ENCODE assay signal across 13 mouse cellular contexts in genomic region chr7:139152927-139153326, GRCm38 (mm10). TPM values are rescaled to one million over a fixed set of nuclear protein-coding genes. Genes with fewer than 3 reads are reported as not detected.
DNase-seq lines count a peak whose midpoint lies in the region; ATAC-seq and TF ChIP-seq lines count a peak whose summit lies in the region.
"Had no signal": no experiment of that assay in that cellular context is flagged by ENCODE, and none has a peak within 500 bp of the region (broad histone marks: within the 10 kb centered on the region; RNA-seq: fewer than 3 reads in every experiment).

No protein-coding gene starts in this region.

- 71% methylated on average over 7 of the region's 7 CpGs for WGBS in kidney, postnatal 0 days
- 75% methylated on average over 7 of the region's 7 CpGs for WGBS in kidney, embryonic 14.5 days
- 87% methylated on average over 7 of the region's 7 CpGs for WGBS in hindbrain, embryonic 14.5 days

- no peak overlapping the region for H3K27ac ChIP-seq in kidney, postnatal 0 days
- no peak overlapping the region for H3K27ac ChIP-seq in kidney, embryonic 14.5 days (ENCODE audit: low read depth, low read length)
- H3K27ac ChIP-seq in hindbrain, embryonic 14.5 days: no peak overlapping the region
- H3K27ac ChIP-seq: heart, embryonic 15.5 days; limb, embryonic 13.5 days; lung, embryonic 15.5 days had no signal

- no peak for TF ChIP-seq CTCF in kidney, postnatal 0 days (IDR thresholded peaks at IDR 0.05; ENCODE audit: low read depth)

- peak; percentile 48 to 52 for DNase-seq in cerebellum, postnatal 10 days
- no peak for DNase-seq in cerebellum, postnatal 36 days
- peak; percentile 32 for DNase-seq in kidney, postnatal 0 days (ENCODE audit: low spot score)
- DNase-seq in hindbrain, embryonic 14.5 days (ENCODE audit: low spot score): no peak
- DNase-seq in embryo, embryonic 10.5 days (ENCODE audit: low spot score): no peak
- DNase-seq: midbrain, embryonic 14.5 days had no signal

- H3K4me2 ChIP-seq in kidney, postnatal 0 days (ENCODE audit: low read length): no peak overlapping the region
- no peak overlapping the region for H3K4me2 ChIP-seq in kidney, embryonic 14.5 days (replicated peaks; ENCODE audit: low read depth, low read length)
- no peak overlapping the region for H3K4me2 ChIP-seq in hindbrain, embryonic 14.5 days (replicated peaks)
- H3K4me2 ChIP-seq: heart, embryonic 15.5 days; limb, embryonic 13.5 days; lung, embryonic 15.5 days had no signal

- H3K4me3 ChIP-seq in kidney, postnatal 0 days (replicated peaks; ENCODE audit: low read depth, low read length): no peak overlapping the region
- H3K4me3 ChIP-seq in kidney, embryonic 14.5 days (ENCODE audit: low read length): no peak overlapping the region
- H3K4me3 ChIP-seq in hindbrain, embryonic 14.5 days (replicated peaks; ENCODE audit: low read length): no peak overlapping the region
- H3K4me3 ChIP-seq: heart, embryonic 15.5 days; limb, embryonic 13.5 days; lung, embryonic 15.5 days had no signal

- no peaks in the 10 kb centered on the region for H3K4me1 ChIP-seq in kidney, postnatal 0 days (replicated peaks; ENCODE audit: insufficient read depth, low read length)
- H3K4me1 ChIP-seq in kidney, embryonic 14.5 days (ENCODE audit: control insufficient read depth, insufficient read depth, low read length): 0 out of 2 replicates have a peak, but pooled peaks cover 9% of the 10 kb centered on the region
- peaks cover 12% of the 10 kb centered on the region for H3K4me1 ChIP-seq in hindbrain, embryonic 14.5 days (replicated peaks; ENCODE audit: control insufficient read depth, insufficient read depth, low read length)
- H3K4me1 ChIP-seq: heart, embryonic 15.5 days; lung, embryonic 15.5 days had no signal

- no peaks in the 10 kb centered on the region for H3K9me3 ChIP-seq in kidney, postnatal 0 days (replicated peaks; ENCODE audit: low read length)
- no peaks in the 10 kb centered on the region for H3K9me3 ChIP-seq in kidney, embryonic 14.5 days (ENCODE audit: control insufficient read depth, low read length)
- H3K9me3 ChIP-seq in hindbrain, embryonic 14.5 days (ENCODE audit: control insufficient read depth, low read length): no peaks in the 10 kb centered on the region
- H3K9me3 ChIP-seq: heart, embryonic 15.5 days; limb, embryonic 13.5 days; lung, embryonic 15.5 days had no signal

- no peaks in the 10 kb centered on the region for H3K36me3 ChIP-seq in kidney, postnatal 0 days (ENCODE audit: insufficient read depth, low read length)
- no peaks in the 10 kb centered on the region for H3K36me3 ChIP-seq in kidney, embryonic 14.5 days (ENCODE audit: control insufficient read depth, insufficient read depth, low read length)
- no peaks in the 10 kb centered on the region for H3K36me3 ChIP-seq in hindbrain, embryonic 14.5 days (replicated peaks; ENCODE audit: control insufficient read depth, insufficient read depth)
- H3K36me3 ChIP-seq: heart, embryonic 15.5 days; limb, embryonic 13.5 days; lung, embryonic 15.5 days had no signal

- no peaks in the 10 kb centered on the region for H3K27me3 ChIP-seq in kidney, postnatal 0 days (ENCODE audit: insufficient read depth, low read length)
- no peaks in the 10 kb centered on the region for H3K27me3 ChIP-seq in kidney, embryonic 14.5 days (ENCODE audit: control insufficient read depth, insufficient read depth, low read length)
- no peaks in the 10 kb centered on the region for H3K27me3 ChIP-seq in hindbrain, embryonic 14.5 days (ENCODE audit: control insufficient read depth, insufficient read depth, low read length)
- H3K27me3 ChIP-seq: lung, embryonic 15.5 days had no signal

- H3K9ac ChIP-seq in kidney, postnatal 0 days (ENCODE audit: low read depth, low read length): no peak overlapping the region
- no peak overlapping the region for H3K9ac ChIP-seq in kidney, embryonic 14.5 days (ENCODE audit: low read depth, low read length)
- no peak overlapping the region for H3K9ac ChIP-seq in hindbrain, embryonic 14.5 days
- H3K9ac ChIP-seq: heart, embryonic 15.5 days; limb, embryonic 13.5 days; lung, embryonic 15.5 days had no signal

- ATAC-seq in kidney, postnatal 0 days (replicated peaks; ENCODE audit: low FRiP score, low read depth): no peak
- no peak for ATAC-seq in kidney, embryonic 14.5 days (ENCODE audit: low FRiP score, low TSS enrichment)
- ATAC-seq in CD4-positive, CD25-positive, alpha-beta regulatory T cell, adult 4 months: peak; percentile 10
- ATAC-seq in inflammation-experienced regulatory T-cells, adult 6 months: peak; percentile 14
- ATAC-seq in hindbrain, embryonic 14.5 days (ENCODE audit: low FRiP score): no peak
- ATAC-seq: intestine, embryonic 16.5 days had no signal

RNA-seq across cellular contexts. Expression of gene Lrrc27, which starts 59.9 kb away (rescaled TPM):
- 2.1 and 4.1 TPM in 2 replicates for polyA plus RNA-seq in kidney, postnatal 0 days (2015; fragmentation: Nextera tagmentation; extraction: Ambion mirVana)
- 5.7 and 6.6 TPM in 2 replicates for polyA plus RNA-seq in kidney, embryonic 14.5 days (2014; fragmentation: Nextera tagmentation; extraction: Ambion mirVana)
- polyA plus RNA-seq in CD4-positive, CD25-positive, alpha-beta regulatory T cell, adult 4 months (2017; shearing (Covaris generic)): 1 to 10 TPM; 4.4 to 4.8 TPM
- 1 to 10 TPM in 2 of 3 experiments, under 1 TPM in 1; 0.77 to 4.3 (median 3.2) TPM for polyA plus RNA-seq in inflammation-experienced regulatory T-cells, adult 6 months (2017; shearing (Covaris generic))
- polyA plus RNA-seq in hindbrain, embryonic 14.5 days (2014; fragmentation: Nextera tagmentation; extraction: Ambion mirVana): 5.2 and 6.2 TPM in 2 replicates

Comparison
In these comparisons a context has a peak if more than half of its experiments do, and no peak if none do; other contexts are left out.
1. DNase-seq: peak in cerebellum, postnatal 10 days (2 of 2) and kidney, postnatal 0 days (single experiment); none in cerebellum, postnatal 36 days (0 of 2), hindbrain, embryonic 14.5 days (single experiment) and embryo, embryonic 10.5 days (single experiment).
2. ATAC-seq: peak in CD4-positive, CD25-positive, alpha-beta regulatory T cell, adult 4 months (single experiment) and inflammation-experienced regulatory T-cells, adult 6 months (single experiment); none in kidney, postnatal 0 days (single experiment), kidney, embryonic 14.5 days (single experiment) and hindbrain, embryonic 14.5 days (single experiment).